ENCODE assay signal across 8 mouse cellular contexts in genomic region chr17:50293241-50293731, GRCm38 (mm10). TPM values are rescaled to one million over a fixed set of nuclear protein-coding genes. Genes with fewer than 3 reads are reported as not detected.
DNase-seq lines count a peak whose midpoint lies in the region; ATAC-seq and TF ChIP-seq lines count a peak whose summit lies in the region.

Gene Dazl, minus strand, starts transcription at chr17:50293636.

- no peak for DNase-seq in kidney, adult 2 months
- DNase-seq in kidney, postnatal 4 days = no peak
- DNase-seq in ES-E14 (ENCODE audit: low read depth, low spot score) = peak; percentile 9
- DNase-seq in forebrain, embryonic 10.5 days (ENCODE audit: extremely low spot score, low spot score) = no peak
- DNase-seq in stomach, postnatal 0 days (ENCODE audit: low spot score) = peak; percentile 17
- DNase-seq in adrenal gland, postnatal 25 days = no peak
- DNase-seq in frontal cortex, postnatal 25 days (ENCODE audit: low spot score in 2 of 2) = no peak

- H3K36me3 ChIP-seq in kidney, adult 2 months (ENCODE audit: control insufficient read depth, insufficient read depth, low read length) = no peaks in the 10 kb centered on the region
- H3K36me3 ChIP-seq in ES-E14 (ENCODE audit: control insufficient read depth, insufficient read depth, low read length, poor library complexity, severe bottlenecking) = no peaks in the 10 kb centered on the region
- peaks cover 6% of the 10 kb centered on the region; the same call in 1 of the 2 replicates for H3K36me3 ChIP-seq in forebrain, embryonic 10.5 days (replicated peaks)
- no peaks in the 10 kb centered on the region for H3K36me3 ChIP-seq in limb, embryonic 15.5 days
- no peaks in the 10 kb centered on the region for H3K36me3 ChIP-seq in stomach, postnatal 0 days (ENCODE audit: control insufficient read depth, insufficient read depth, low read length)

- no peaks in the 10 kb centered on the region for H3K27me3 ChIP-seq in kidney, adult 2 months (replicated peaks; ENCODE audit: control insufficient read depth, insufficient read depth, low read length)
- H3K27me3 ChIP-seq in forebrain, embryonic 10.5 days (ENCODE audit: poor library complexity, severe bottlenecking) = no peaks in the 10 kb centered on the region
- no peaks in the 10 kb centered on the region for H3K27me3 ChIP-seq in limb, embryonic 15.5 days
- H3K27me3 ChIP-seq in stomach, postnatal 0 days (ENCODE audit: control insufficient read depth, insufficient read depth, low read length) = no peaks in the 10 kb centered on the region

- no peaks in the 10 kb centered on the region for H3K9me3 ChIP-seq in ES-E14 (ENCODE audit: control insufficient read depth, insufficient read depth, low read depth, low read length)
- peaks cover 20% of the 10 kb centered on the region for H3K9me3 ChIP-seq in forebrain, embryonic 10.5 days
- peaks cover 11% of the 10 kb centered on the region; the same call in 1 of the 2 replicates for H3K9me3 ChIP-seq in limb, embryonic 15.5 days
- H3K9me3 ChIP-seq in stomach, postnatal 0 days (ENCODE audit: control insufficient read depth, low read length) = peaks cover 3% of the 10 kb centered on the region; the same call in 1 of the 2 replicates

- WGBS in kidney, adult 2 months = 94% methylated on average over 43 of the region's 43 CpGs
- WGBS in forebrain, embryonic 10.5 days = 91% methylated on average over 43 of the region's 43 CpGs
- 93% methylated on average over 43 of the region's 43 CpGs for WGBS in limb, embryonic 15.5 days
- WGBS in stomach, postnatal 0 days = 91% methylated on average over 43 of the region's 43 CpGs

- no peak for TF ChIP-seq CTCF in kidney, adult 2 months (conservative IDR thresholded peaks at IDR 0.05; ENCODE audit: insufficient read depth, insufficient read length, low read depth, low read length)
- TF ChIP-seq CTCF in stomach, postnatal 0 days (IDR thresholded peaks at IDR 0.05; ENCODE audit: low read depth) = no peak

- no peaks in the 10 kb centered on the region for H3K4me1 ChIP-seq in kidney, adult 2 months (ENCODE audit: control insufficient read depth, insufficient read depth, low read length)
- H3K4me1 ChIP-seq in ES-E14 (ENCODE audit: control insufficient read depth in 2 of 2, insufficient read depth in 2 of 2, low read length in 2 of 2, poor library complexity in 1 of 2) = 0 out of 4 replicates have a peak, but pooled peaks cover 0 to 3% of the 10 kb centered on the region in 2 experiments
- H3K4me1 ChIP-seq in forebrain, embryonic 10.5 days = peaks cover 12% of the 10 kb centered on the region
- peaks cover 7% of the 10 kb centered on the region; the same call in 1 of the 2 replicates for H3K4me1 ChIP-seq in limb, embryonic 15.5 days
- H3K4me1 ChIP-seq in stomach, postnatal 0 days (replicated peaks; ENCODE audit: control insufficient read depth, insufficient read depth) = no peaks in the 10 kb centered on the region

- peak; percentile 5; the same call in 1 of the 2 replicates for ATAC-seq in limb, embryonic 15.5 days (ENCODE audit: insufficient number of reproducible peaks, low FRiP score, low TSS enrichment, low read depth)
- ATAC-seq in stomach, postnatal 0 days (ENCODE audit: low FRiP score, low TSS enrichment) = peak; percentile 14; the same call in 1 of the 2 replicates

- no peak within 1 kb of the TSS for H3K27ac ChIP-seq in kidney, adult 2 months (ENCODE audit: insufficient read depth, low read depth, low read length)
- H3K27ac ChIP-seq in ES-E14 (ENCODE audit: insufficient read depth, low read depth, low read length, poor library complexity, severe bottlenecking) = no peak within 1 kb of the TSS
- peak within 1 kb of the TSS; percentile 88 for H3K27ac ChIP-seq in forebrain, embryonic 10.5 days
- H3K27ac ChIP-seq in limb, embryonic 15.5 days = peak within 1 kb of the TSS; percentile 77
- peak within 1 kb of the TSS; percentile 75; the same call in 1 of the 2 replicates for H3K27ac ChIP-seq in stomach, postnatal 0 days (replicated peaks)

- no peak for TF ChIP-seq EP300 in stomach, postnatal 0 days (optimal IDR thresholded peaks at IDR 0.05)

- in situ Hi-C loops in ES-E14 (cut with MboI; ENCODE audit: low sequenced_read_pairs in 2 of 2, unreplicated experiment in 2 of 2) = no loop called here

- peak within 1 kb of the TSS; percentile 69 for H3K4me3 ChIP-seq in kidney, adult 2 months (ENCODE audit: insufficient read depth, low read depth, low read length)
- H3K4me3 ChIP-seq in ES-E14 (ENCODE audit: insufficient read depth in 1 of 2, low read depth in 1 of 2, low read length in 2 of 2, poor library complexity in 1 of 2, severe bottlenecking in 1 of 2) = peak within 1 kb of the TSS; percentile 32 to 58
- H3K4me3 ChIP-seq in forebrain, embryonic 10.5 days = peak within 1 kb of the TSS; percentile 55
- peak within 1 kb of the TSS; percentile 46 for H3K4me3 ChIP-seq in limb, embryonic 15.5 days
- peak within 1 kb of the TSS; percentile 41 for H3K4me3 ChIP-seq in stomach, postnatal 0 days (ENCODE audit: low read depth, low read length)

- no peak within 1 kb of the TSS for H3K9ac ChIP-seq in ES-E14 (ENCODE audit: insufficient read depth, low read depth, low read length, poor library complexity, severe bottlenecking)
- peak within 1 kb of the TSS; percentile 26 for H3K9ac ChIP-seq in limb, embryonic 15.5 days
- peak within 1 kb of the TSS; percentile 65 for H3K9ac ChIP-seq in stomach, postnatal 0 days (ENCODE audit: low read length)

- H3K4me2 ChIP-seq in limb, embryonic 15.5 days = peak within 1 kb of the TSS; percentile 67
- H3K4me2 ChIP-seq in stomach, postnatal 0 days (replicated peaks; ENCODE audit: low read depth) = peak within 1 kb of the TSS; percentile 63

- no peak for TF ChIP-seq POLR2A in kidney, adult 2 months (IDR thresholded peaks at IDR 0.05; ENCODE audit: low read depth, low read length)

TF ChIP-seq in ES-E14, 5 proteins besides CTCF, POLR2A, EP300 and RAD21:
- no peak for TF ChIP-seq CHD2 (IDR thresholded peaks at IDR 0.05; ENCODE audit: low read depth, low read length)
- TF ChIP-seq ZNF384 (IDR thresholded peaks at IDR 0.05; ENCODE audit: low read depth, low read length) = no peak

RNA-seq across cellular contexts. Expression of gene Dazl, which starts in this region (rescaled TPM):
- not detected in 2 replicates for polyA plus RNA-seq in kidney, adult 2 months (2012; rRNA removed)
- 10.8 and 17.0 TPM in 2 replicates for total RNA-seq in ES-E14 (2012; rRNA removed)
- polyA plus RNA-seq in forebrain, embryonic 10.5 days (2016; fragmentation: Nextera tagmentation; extraction: Ambion mirVana) = 0.23 TPM in 1 of 2 replicates, not detected in the other
- polyA plus RNA-seq in limb, embryonic 15.5 days (2015; fragmentation: Nextera tagmentation; extraction: Ambion mirVana) = 0.12 TPM in 1 of 2 replicates, not detected in the other
- 0.13 and 0.16 TPM in 2 replicates for polyA plus RNA-seq in stomach, postnatal 0 days (2015; fragmentation: Nextera tagmentation; extraction: Ambion mirVana)
- total RNA-seq in adrenal gland, postnatal 25 days (2021) = 0.18 and 1.6 TPM in 2 replicates

Comparison
In these comparisons a context has a peak if more than half of its experiments do, and no peak if none do; other contexts are left out.
1. Peak in ATAC-seq, H3K4me3 ChIP-seq, H3K27ac ChIP-seq, H3K9ac ChIP-seq and H3K4me2 ChIP-seq in limb, embryonic 15.5 days; RNA of the gene not detected or under 1 TPM.
2. Peak in DNase-seq, ATAC-seq, H3K4me3 ChIP-seq, H3K27ac ChIP-seq, H3K9ac ChIP-seq and H3K4me2 ChIP-seq in stomach, postnatal 0 days; RNA of the gene not detected or under 1 TPM.